Mouse (Mus musculus) stomach, embryonic 14.5 days (tissue): ENCODE measurements around the gene Rab33b. TPM values are rescaled to one million over a fixed set of nuclear protein-coding genes. Genes with fewer than 3 reads are reported as not detected.

Source experiments
- ATAC-seq: fragments of 200-750 bp; cut with Nextera tagmentation; 2 replicates; pipeline ENCODE4 v1.8.0; 2017; ENCODE audit warnings: low read depth, moderate TSS enrichment; ENCODE audit not compliant: insufficient number of reproducible peaks, insufficient read depth, low FRiP score
- H3K27ac ChIP-seq: fragments of 300-500 bp; sonication (generic); 2 replicates; pipeline ENCODE4 v1.5.1; 2014; ENCODE audit warnings: mild to moderate bottlenecking, low read length, moderate library complexity, mixed read lengths
- H3K27me3 ChIP-seq: fragments of 300-500 bp; sonication (generic); 2 replicates; pipeline ENCODE4 v1.6.1; 2014; ENCODE audit warnings: low read length, control low read depth, mixed read lengths; ENCODE audit not compliant: control insufficient read depth, insufficient read depth
- H3K36me3 ChIP-seq: fragments of 300-500 bp; sonication (generic); 2 replicates; pipeline ENCODE4 v1.6.1; 2014; ENCODE audit warnings: mild to moderate bottlenecking, control low read depth, low read length, moderate library complexity, mixed read lengths; ENCODE audit not compliant: control insufficient read depth, insufficient read depth
- H3K4me1 ChIP-seq: fragments of 300-500 bp; sonication (generic); 2 replicates; pipeline ENCODE4 v1.6.1; 2014; ENCODE audit warnings: low read length, control low read depth, mixed read lengths; ENCODE audit not compliant: control insufficient read depth, insufficient read depth
- H3K4me2 ChIP-seq: fragments of 300-500 bp; sonication (generic); replicated peaks from 2 replicates; pipeline ENCODE4 v1.6.1; 2014; ENCODE audit warnings: low read depth, low read length, control low read depth
- H3K4me3 ChIP-seq: fragments of 300-500 bp; sonication (generic); 2 replicates; pipeline ENCODE4 v1.5.1; 2014; ENCODE audit warnings: low read depth, low read length, control low read depth
- H3K9ac ChIP-seq: fragments of 300-500 bp; sonication (generic); replicated peaks from 2 replicates; pipeline ENCODE4 v1.6.1; 2014; ENCODE audit warnings: low read depth, mild to moderate bottlenecking, control low read depth, low read length, moderate library complexity, mixed read lengths
- H3K9me3 ChIP-seq: fragments of 300-500 bp; sonication (generic); 2 replicates; pipeline ENCODE4 v1.6.1; 2016; ENCODE audit warnings: low read depth, low read length, control low read depth; ENCODE audit not compliant: control insufficient read depth
- WGBS: fragments of 180-500 bp; shearing (Covaris S2); extraction: QIAGEN DNeasy Blood & Tissue Kit; methylation state at CpG from one replicate; pipeline ENCODE4 v1.1.7; 2014; 5-methylcytosine and 5-hydroxymethylcytosine counted together
- polyA plus RNA-seq: library from polyadenylated mRNA; unstranded; fragments of >200 nt; fragmentation: Nextera tagmentation; extraction: Ambion mirVana; gene quantifications from 2 replicates; pipeline ENCODE4 v1.2.1, GENCODE M21; 2014

Rab33b gene
- polyA plus RNA-seq, 1 experiment from 2014 or later = 21.9 TPM

DNA sequence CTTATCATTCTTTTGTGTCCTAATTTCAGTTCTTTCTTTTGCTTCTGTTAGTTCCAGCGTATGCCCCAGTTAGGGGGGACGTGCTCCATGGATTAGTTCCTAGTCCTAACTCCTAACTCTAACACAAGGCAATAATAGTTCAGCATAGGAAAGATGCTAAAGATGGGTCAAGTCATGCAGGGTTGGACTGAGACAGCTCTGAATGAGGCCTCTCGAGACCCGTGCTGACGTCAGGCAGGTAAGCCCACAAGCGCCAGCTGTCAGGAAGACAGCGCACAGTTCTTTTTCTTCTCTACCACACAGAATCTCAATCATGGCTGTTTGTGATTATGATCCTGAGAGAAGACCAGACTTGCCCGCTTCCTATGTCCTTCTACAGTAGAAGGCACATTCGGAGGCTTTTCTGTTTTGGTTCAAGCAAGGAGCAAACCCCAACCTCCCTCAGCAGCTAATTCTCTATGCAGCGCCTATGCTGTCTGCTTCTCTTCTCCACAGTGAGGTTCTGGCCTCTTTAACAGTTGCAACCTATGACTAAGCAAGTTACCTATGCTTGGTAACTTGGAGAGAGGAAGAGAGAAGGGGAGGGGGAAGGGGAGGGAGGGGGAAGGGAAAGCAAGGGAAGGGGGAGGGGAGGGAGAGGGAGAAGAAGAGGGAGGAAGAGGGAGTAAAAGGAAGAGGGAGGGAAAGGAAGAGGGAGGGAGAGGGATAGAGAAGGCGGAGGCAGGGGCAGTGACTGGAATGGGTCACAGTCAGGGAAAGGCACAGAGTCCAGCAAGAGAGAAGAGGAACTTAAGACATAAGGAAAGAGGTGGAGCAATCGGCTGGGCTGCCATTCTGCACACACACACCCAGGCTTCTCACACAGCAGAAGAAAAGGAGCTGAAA, 34.4 kb downstream of the Rab33b start:
- H3K27me3 ChIP-seq = no peaks in the 10 kb centered on the region
- ATAC-seq = peak; percentile 49; the same call in 1 of the 2 replicates
- H3K4me1 ChIP-seq = no peaks in the 10 kb centered on the region
- H3K36me3 ChIP-seq = peaks cover 28% of the 10 kb centered on the region
- no peak overlapping the region for H3K9ac ChIP-seq
- no peak overlapping the region for H3K4me2 ChIP-seq
- H3K27ac ChIP-seq = peak overlapping the region; percentile 44; the same call in 1 of the 2 replicates
- 71% methylated on average over 12 of the region's 12 CpGs for WGBS
- no peaks in the 10 kb centered on the region for H3K9me3 ChIP-seq
- no peak overlapping the region for H3K4me3 ChIP-seq

GRCm38 (mm10) chr3:51518763-51519121, 35.0 kb downstream of the Rab33b start:
- peaks cover 32% of the 10 kb centered on the region for H3K36me3 ChIP-seq
- H3K4me3 ChIP-seq = no peak overlapping the region
- no peaks in the 10 kb centered on the region for H3K9me3 ChIP-seq
- no peak overlapping the region for H3K27ac ChIP-seq
- H3K27me3 ChIP-seq = no peaks in the 10 kb centered on the region
- H3K4me2 ChIP-seq = no peak overlapping the region
- H3K4me1 ChIP-seq = no peaks in the 10 kb centered on the region
- WGBS = 60% methylated on average over 8 of the region's 8 CpGs
- ATAC-seq = 0 out of 2 replicates have a peak, but pooled peaks have one; percentile 37
- no peak overlapping the region for H3K9ac ChIP-seq

GRCm38 (mm10) chr3:51521262-51521661, 37.5 kb downstream of the Rab33b start:
- no peak overlapping the region for H3K4me2 ChIP-seq
- H3K9ac ChIP-seq = no peak overlapping the region
- no peak for ATAC-seq
- H3K36me3 ChIP-seq = peaks cover 41% of the 10 kb centered on the region
- H3K4me3 ChIP-seq = no peak overlapping the region
- no peak overlapping the region for H3K27ac ChIP-seq
- H3K27me3 ChIP-seq = no peaks in the 10 kb centered on the region
- no peaks in the 10 kb centered on the region for H3K4me1 ChIP-seq
- WGBS = 91% methylated on average over 14 of the region's 14 CpGs
- no peaks in the 10 kb centered on the region for H3K9me3 ChIP-seq

GRCm38 (mm10) chr3:51525186-51525785, 41.6 kb downstream of the Rab33b start:
- H3K9ac ChIP-seq = no peak overlapping the region
- H3K27ac ChIP-seq = no peak overlapping the region
- WGBS = 86% methylated on average over 16 of the region's 16 CpGs
- no peaks in the 10 kb centered on the region for H3K4me1 ChIP-seq
- no peaks in the 10 kb centered on the region for H3K27me3 ChIP-seq
- no peak overlapping the region for H3K4me3 ChIP-seq
- H3K36me3 ChIP-seq = peaks cover 47% of the 10 kb centered on the region
- H3K4me2 ChIP-seq = no peak overlapping the region
- H3K9me3 ChIP-seq = no peaks in the 10 kb centered on the region
- no peak for ATAC-seq

- Histone ChIP-seq H3K27ac (no peak overlapping the region), H3K36me3 (peaks cover 39% of the 10 kb centered on the region), H3K4me3 (no peak overlapping the region), H3K9me3 (no peaks in the 10 kb centered on the region), H3K9ac (no peak overlapping the region), H3K4me2 (no peak overlapping the region), H3K27me3 (no peaks in the 10 kb centered on the region), H3K4me1 (peaks cover 9% of the 10 kb centered on the region; the same call in 1 of the 2 replicates)
- no peak for ATAC-seq
- 87% methylated on average over 13 of the region's 13 CpGs for WGBS
Observed at GRCm38 (mm10) chr3:51526891-51527290, 43.2 kb downstream of the Rab33b start.

- no peaks in the 10 kb centered on the region for H3K27me3 ChIP-seq
- no peak overlapping the region for H3K4me2 ChIP-seq
- no peaks in the 10 kb centered on the region for H3K9me3 ChIP-seq
- H3K4me1 ChIP-seq = peaks cover 18% of the 10 kb centered on the region
- H3K9ac ChIP-seq = no peak overlapping the region
- H3K4me3 ChIP-seq = no peak overlapping the region
- peak; percentile 88 for ATAC-seq
- H3K36me3 ChIP-seq = peaks cover 39% of the 10 kb centered on the region
- WGBS = 35% methylated on average over 13 of the region's 13 CpGs
- peak overlapping the region; percentile 83 for H3K27ac ChIP-seq
Observed at GRCm38 (mm10) chr3:51531473-51532281, 48.0 kb downstream of the Rab33b start.

GRCm38 (mm10) chr3:51532282-51532620, 48.5 kb downstream of the Rab33b start:
- H3K4me3 ChIP-seq = no peak overlapping the region
- peaks cover 34% of the 10 kb centered on the region for H3K36me3 ChIP-seq
- no peak overlapping the region; the same call in 1 of the 2 replicates for H3K9ac ChIP-seq
- peaks cover 18% of the 10 kb centered on the region for H3K4me1 ChIP-seq
- peak overlapping the region; percentile 83 for H3K27ac ChIP-seq
- no peak; the same call in 1 of the 2 replicates for ATAC-seq
- no peaks in the 10 kb centered on the region for H3K9me3 ChIP-seq
- no peak overlapping the region for H3K4me2 ChIP-seq
- no peaks in the 10 kb centered on the region for H3K27me3 ChIP-seq
- WGBS = 25% methylated on average over 5 of the region's 5 CpGs

- Histone ChIP-seq H3K9ac (no peak overlapping the region), H3K4me2 (no peak overlapping the region), H3K4me1 (peaks cover 18% of the 10 kb centered on the region), H3K36me3 (peaks cover 33% of the 10 kb centered on the region), H3K9me3 (no peaks in the 10 kb centered on the region), H3K27ac (no peak overlapping the region), H3K27me3 (no peaks in the 10 kb centered on the region), H3K4me3 (no peak overlapping the region)
- 76% methylated on average over 5 of the region's 5 CpGs for WGBS
- ATAC-seq = no peak
Observed at GRCm38 (mm10) chr3:51533573-51533972, 49.9 kb downstream of the Rab33b start.
